Mouse (Mus musculus) cerebellum, postnatal 10 days (tissue): ENCODE data around the gene Erlin1.

Experiments used
- DNase-seq, 2 experiments: peaks; one replicate each; pipeline ENCODE4 v3.0.0; 2021; ENCODE audit warnings: mixed read lengths in 2 of 2

The Erlin1 gene

GRCm38 (mm10) chr19:44069121-44069913, at the start of gene Erlin1:
Erlin1 (minus strand) TSS chr19:44069785.
- peak; percentile 98 to 99 for DNase-seq

DNA sequence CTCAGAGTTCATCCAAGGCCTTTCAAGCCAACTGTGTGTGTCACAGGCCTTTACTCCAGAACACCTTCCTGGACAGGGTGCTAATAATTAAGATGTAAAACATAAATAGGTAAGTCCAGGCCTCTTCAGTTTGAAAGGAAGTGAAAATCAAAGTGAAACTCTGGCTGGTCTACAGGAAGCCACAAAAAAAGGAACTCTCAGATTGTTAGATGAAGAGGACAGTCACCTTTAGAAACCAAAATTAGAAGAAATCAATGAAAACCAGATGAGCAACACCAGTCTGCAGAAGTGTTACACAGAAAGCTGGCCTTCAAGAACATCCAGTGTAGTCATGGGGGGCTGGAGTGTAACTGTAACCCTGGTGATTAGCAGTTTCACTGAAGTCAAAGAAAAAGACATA, 48.2 kb upstream of the Erlin1 start:
- DNase-seq: no peak

GRCm38 (mm10) chr19:44111706-44112105, 42.1 kb upstream of the Erlin1 start:
- DNase-seq: peak; percentile 26 to 29

DNA sequence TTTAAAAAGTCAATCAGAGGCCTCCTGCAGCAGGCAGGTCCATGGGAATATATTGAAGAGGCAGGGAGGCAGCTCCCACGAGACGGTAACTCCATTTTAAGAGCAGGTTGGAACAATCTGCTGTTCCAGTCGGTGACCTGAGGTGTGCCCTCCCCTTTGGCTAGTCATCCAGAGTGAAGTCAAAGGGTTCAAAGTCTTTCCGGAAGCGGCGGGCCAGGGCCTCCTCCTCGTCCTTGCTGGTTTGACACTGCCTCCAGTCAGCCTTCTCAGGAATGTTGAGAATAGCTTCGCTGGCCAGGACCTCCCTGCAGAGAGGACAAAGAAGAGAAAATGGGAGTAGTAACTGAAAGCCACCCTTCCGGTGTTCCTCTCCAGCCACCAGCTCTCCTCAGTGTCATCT, 40.8 kb upstream of the Erlin1 start:
- DNase-seq: no peak

DNA sequence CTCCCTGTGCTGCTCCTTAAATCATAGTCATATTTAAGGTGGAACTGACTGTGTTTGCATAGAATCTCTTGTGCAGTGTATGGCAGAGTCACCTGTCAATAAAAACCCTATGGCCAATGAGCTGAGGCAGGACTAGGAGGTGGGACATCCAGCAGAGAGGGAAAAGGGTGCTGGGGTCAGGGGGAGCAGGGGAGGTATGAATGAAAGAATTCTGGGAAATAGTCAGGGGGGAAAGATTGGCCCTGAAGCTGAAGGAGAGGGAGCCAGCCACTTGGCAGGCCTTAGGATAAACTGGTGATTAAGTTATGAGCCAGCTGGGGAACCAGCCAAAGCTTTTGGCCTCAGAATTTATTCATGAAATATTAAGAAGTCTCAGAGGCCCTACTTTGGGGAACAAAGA, 39.4 kb upstream of the Erlin1 start:
- DNase-seq: peak; percentile 37 to 40

DNA sequence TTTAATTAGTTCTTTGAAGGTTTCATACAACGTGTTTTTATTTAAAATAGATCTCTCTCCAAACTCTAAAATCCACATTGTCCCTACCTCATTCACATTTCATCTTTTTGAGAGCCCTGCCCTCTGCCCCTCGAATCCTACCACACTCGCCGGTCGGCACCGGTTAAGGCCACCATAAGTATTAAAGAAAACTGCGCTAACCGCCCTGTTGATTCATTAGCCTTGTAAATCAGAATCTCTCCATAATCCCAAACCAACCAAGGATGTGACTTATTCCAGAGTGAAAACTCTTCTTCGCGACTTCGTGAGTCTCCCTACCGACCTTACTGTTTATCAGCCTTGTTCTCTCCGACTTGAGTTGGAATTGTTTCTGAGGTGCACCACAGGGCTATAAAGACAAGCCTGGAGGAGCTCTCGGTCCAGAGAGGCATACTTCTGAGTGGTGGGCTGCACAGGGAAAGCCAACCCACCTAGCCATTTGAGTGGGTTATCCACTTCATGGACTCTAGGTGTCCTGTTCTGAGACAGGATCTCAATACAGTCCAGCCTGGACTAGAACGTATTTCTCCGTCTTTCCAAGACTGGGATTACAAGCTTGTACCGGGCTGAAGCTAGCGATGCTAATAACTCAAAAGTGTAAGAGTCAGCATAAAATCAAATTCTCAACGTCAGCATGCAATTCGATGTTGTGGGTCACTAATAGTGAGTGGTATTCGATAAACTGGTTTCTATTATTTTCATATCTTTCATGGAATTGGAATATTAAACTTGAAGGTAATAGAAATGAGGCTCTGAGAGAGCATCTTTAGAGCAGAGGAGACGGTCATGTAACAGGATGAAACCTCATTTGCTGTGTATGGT, 38.3 kb upstream of the Erlin1 start:
- DNase-seq: peak in 1 of 2 experiments; percentile 12

GRCm38 (mm10) chr19:44106831-44107660, 37.5 kb upstream of the Erlin1 start, which contains the start of gene Chuk:
Chuk (minus strand) TSS chr19:44107480.
- peak; percentile 98 for DNase-seq

- no peak for DNase-seq
Measured at GRCm38 (mm10) chr19:44104393-44104792, 34.8 kb upstream of the Erlin1 start.

DNA sequence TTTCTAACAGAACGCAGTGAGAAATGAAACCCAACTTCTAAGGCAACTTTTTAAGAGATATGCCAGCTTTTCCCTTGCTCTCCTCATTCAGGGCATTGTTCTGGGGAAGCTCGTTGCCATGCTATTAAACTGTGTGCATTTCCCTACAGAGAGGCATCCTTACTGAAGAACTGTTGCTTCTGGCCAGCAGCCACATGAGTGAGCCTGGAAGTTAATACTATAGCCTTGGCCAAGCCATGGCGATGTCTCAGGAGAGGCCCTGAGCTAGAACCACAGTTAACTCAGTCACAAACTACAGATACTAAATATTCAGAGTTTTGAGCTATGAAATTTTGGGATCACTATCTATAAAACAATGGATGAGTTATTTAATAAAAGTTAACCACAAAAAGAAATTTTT, 33.4 kb upstream of the Erlin1 start:
- DNase-seq: no peak

DNA sequence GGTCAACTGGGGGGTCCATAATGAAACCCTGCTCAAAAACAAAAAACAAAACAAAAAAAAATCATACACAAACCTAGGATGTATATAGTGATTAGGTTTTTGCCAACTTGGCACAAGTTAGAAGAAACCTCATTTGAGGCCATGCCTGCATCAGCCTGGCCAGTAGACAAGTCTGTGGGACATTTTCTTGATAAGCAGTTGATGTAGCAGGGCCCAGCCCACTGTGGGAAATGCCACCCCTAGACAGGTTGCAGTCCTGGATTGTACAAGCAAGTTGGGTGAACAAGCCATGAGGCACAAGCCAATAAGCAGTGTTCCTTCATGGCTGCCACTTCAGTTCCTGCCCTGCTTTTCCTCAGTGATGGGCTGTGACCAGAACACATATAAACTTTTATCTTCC, 31.3 kb upstream of the Erlin1 start:
- no peak for DNase-seq

GRCm38 (mm10) chr19:44086278-44086677, 16.7 kb upstream of the Erlin1 start:
- DNase-seq: no peak

- no peak for DNase-seq
Measured at GRCm38 (mm10) chr19:44080920-44081319, 11.3 kb upstream of the Erlin1 start.

DNA sequence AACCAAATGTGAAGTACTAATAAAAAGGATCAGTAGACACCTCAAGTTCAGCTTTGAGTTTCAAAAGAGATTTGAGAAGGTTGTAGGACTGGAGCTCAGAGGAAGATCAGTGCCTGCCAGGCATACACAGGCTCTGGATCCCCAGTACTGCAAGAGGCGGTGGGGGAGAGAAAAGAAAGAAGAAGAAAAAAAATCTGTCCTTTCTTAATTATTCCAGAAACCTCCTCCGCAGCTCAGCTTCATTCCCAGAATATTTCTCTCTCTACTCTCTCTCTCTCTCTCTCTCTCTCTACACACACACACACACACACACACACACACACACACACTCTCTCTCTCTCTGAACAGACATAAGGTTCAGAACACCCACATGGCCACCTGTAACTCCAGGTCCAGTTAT, 10.4 kb upstream of the Erlin1 start:
- DNase-seq: no peak

DNA sequence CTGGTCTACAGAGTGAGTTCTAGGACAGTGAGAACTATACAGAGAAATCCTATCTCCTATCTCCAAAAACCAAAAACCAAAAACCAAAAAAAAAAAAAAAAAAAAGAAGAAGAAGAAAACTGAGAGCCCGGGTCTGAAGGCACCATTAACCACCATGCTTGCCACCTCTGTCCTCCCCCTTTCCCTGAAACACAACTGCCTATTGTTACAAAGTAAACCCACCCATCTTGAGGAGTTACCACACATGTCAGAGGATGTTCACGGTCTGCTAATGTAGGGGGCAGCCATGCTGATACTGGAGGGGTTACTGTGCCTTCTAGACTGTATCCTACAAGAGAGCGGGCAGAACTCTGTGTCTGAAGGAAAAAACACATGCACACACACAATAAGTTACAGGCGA, 7.4 kb upstream of the Erlin1 start:
- DNase-seq: no peak

GRCm38 (mm10) chr19:44076457-44076856, 6.9 kb upstream of the Erlin1 start:
- DNase-seq: no peak

DNA sequence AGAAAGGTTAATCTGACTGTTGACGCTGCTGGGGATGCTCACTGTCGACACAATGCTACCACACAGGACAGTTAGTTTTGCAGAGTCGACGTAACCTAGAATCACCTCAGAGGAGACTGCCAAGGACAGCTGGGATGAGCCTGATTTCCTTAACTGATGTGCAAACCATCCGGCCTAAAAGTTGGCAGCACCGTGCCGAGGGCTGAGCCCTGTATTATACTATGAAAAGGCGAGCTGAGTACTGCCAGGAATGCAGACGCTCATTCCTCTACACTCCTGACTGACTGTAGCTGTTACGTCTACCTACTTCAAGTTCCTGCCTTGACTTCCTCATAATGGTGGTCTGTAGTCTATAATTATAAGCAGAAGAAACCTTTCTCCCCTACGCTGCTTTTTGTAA, 5.4 kb upstream of the Erlin1 start:
- DNase-seq: no peak

GRCm38 (mm10) chr19:44071166-44071565, 1.6 kb upstream of the Erlin1 start:
- DNase-seq: peak; percentile 7 to 16

DNA sequence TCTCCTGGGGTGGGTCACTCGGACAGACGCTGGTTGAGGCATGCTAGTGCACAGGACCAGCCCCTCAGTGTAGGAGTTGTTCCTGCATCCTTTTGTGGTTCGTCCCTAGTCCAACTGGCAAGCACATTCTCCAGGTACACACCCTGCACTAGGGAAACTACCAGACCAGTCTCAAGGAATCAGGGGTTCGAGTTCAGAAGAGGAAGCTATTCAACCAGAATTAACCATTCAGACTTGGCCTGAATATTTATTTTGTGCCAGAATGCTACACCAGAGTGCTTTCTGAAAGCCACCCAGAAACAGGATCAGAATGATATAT, 288 bp upstream of the Erlin1 start:
- DNase-seq: no peak

- DNase-seq: no peak
Measured at GRCm38 (mm10) chr19:44068232-44068631, 1.4 kb downstream of the Erlin1 start.

GRCm38 (mm10) chr19:44067323-44068049, 2.1 kb downstream of the Erlin1 start:
- no peak for DNase-seq

- DNase-seq: no peak
Measured at GRCm38 (mm10) chr19:44064734-44065133, 4.9 kb downstream of the Erlin1 start.

DNA sequence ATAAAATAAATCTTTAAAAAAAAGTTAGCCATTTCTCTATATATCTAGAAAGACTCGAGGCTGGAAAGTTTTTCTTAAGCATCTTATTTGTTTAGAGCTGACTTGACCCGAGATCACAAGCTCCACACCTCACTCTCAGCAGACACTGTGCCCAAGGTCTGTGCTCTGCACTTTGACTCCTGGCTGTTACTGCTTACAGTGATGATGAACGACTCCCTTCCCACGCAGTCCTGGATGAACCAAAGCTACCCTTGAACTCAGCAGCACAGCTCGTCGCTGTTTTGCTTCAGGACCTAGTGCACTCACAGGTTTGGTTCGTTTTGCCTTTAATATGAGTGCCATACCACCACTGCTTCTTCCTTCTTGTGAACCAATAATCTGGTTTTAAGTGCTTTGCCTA, 5.8 kb downstream of the Erlin1 start:
- no peak for DNase-seq
